Comparison of ENCODE assay signal across 11 mouse cellular contexts in the genomic region with DNA sequence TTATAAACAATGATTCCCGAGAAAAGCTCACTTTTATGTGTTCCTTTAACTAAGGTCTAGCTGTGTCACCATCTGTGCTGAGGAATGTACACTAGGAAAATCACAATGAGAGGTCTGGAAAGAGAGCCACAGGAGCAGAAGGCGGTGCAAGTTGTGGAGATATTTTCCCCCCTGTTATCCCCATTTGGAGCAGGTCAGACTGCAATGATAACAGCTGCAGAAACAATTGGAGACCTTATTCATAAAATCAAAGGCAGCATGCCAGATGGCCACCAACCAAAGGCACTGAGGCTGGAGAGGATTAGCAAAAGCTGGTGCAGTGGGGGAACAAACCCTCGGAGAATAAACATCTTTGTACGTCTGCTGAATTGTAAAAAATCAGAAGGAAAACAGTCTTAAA.
DNase-seq lines count a peak whose midpoint lies in the region; ATAC-seq and TF ChIP-seq lines count a peak whose summit lies in the region.
"Had no signal": no experiment of that assay in that cellular context is flagged by ENCODE, and none has a peak within 500 bp of the region (broad histone marks: within the 10 kb centered on the region; RNA-seq: fewer than 3 reads in every experiment).

No protein-coding gene starts in this region.

- no peak for TF ChIP-seq CTCF in midbrain, postnatal 0 days (IDR thresholded peaks at IDR 0.05)
- no peak for TF ChIP-seq CTCF in liver, postnatal 0 days (IDR thresholded peaks at IDR 0.05; ENCODE audit: low read depth)

- H3K4me1 ChIP-seq in midbrain, postnatal 0 days (ENCODE audit: insufficient read depth, low read length): no peaks in the 10 kb centered on the region
- no peaks in the 10 kb centered on the region for H3K4me1 ChIP-seq in liver, postnatal 0 days (ENCODE audit: insufficient read depth)

- H3K4me3 ChIP-seq in midbrain, postnatal 0 days (ENCODE audit: low read depth, low read length): no peak overlapping the region
- no peak overlapping the region for H3K4me3 ChIP-seq in liver, postnatal 0 days (ENCODE audit: low read depth, low read length)
- H3K4me3 ChIP-seq: stomach, embryonic 15.5 days had no signal

- no peak overlapping the region for H3K27ac ChIP-seq in midbrain, postnatal 0 days (ENCODE audit: low read depth, low read length)
- no peak overlapping the region for H3K27ac ChIP-seq in liver, postnatal 0 days (ENCODE audit: low read depth)
- H3K27ac ChIP-seq: stomach, embryonic 15.5 days had no signal

- no peaks in the 10 kb centered on the region for H3K27me3 ChIP-seq in midbrain, postnatal 0 days (ENCODE audit: insufficient read depth, low read length)
- no peaks in the 10 kb centered on the region for H3K27me3 ChIP-seq in liver, postnatal 0 days (ENCODE audit: insufficient read depth, low read length)

- no peak overlapping the region for H3K4me2 ChIP-seq in midbrain, postnatal 0 days (ENCODE audit: low read depth, low read length, poor library complexity, severe bottlenecking)
- no peak overlapping the region for H3K4me2 ChIP-seq in liver, postnatal 0 days (ENCODE audit: low read depth, low read length)
- H3K4me2 ChIP-seq: liver, embryonic 11.5 days; stomach, embryonic 15.5 days had no signal

- 9% methylated on average over 4 of the region's 4 CpGs for whole genome bisulfite sequencing in midbrain, postnatal 0 days
- WGBS in liver, postnatal 0 days (ENCODE audit: insufficient replicate concordance): 63% methylated on average over 4 of the region's 4 CpGs

- intact Hi-C loops in left cerebral cortex, postnatal 25 days (cut with DNase I): no loop called here

- no peak overlapping the region for H3K9ac ChIP-seq in midbrain, postnatal 0 days (replicated peaks; ENCODE audit: low read length, poor library complexity, severe bottlenecking)
- no peak overlapping the region for H3K9ac ChIP-seq in liver, postnatal 0 days (replicated peaks)
- H3K9ac ChIP-seq: stomach, embryonic 15.5 days had no signal

- peak; percentile 21 for DNase-seq in layer of hippocampus, adult 11-12 months (ENCODE audit: low spot score)
- no peak for DNase-seq in layer of hippocampus, postnatal 36 days
- DNase-seq in cerebellum, adult 18-20 months: peak; percentile 31
- peak; percentile 58 for DNase-seq in forelimb bud, embryonic 11.5 days (ENCODE audit: low read depth, low spot score)
- peak; percentile 76 for DNase-seq in midbrain, postnatal 0 days (ENCODE audit: low spot score)
- DNase-seq in liver, postnatal 0 days: no peak
- DNase-seq in left cerebral cortex, postnatal 25 days (ENCODE audit: low spot score in 2 of 2): no peak
- no peak for DNase-seq in left cerebral cortex, adult 18-20 months (ENCODE audit: low spot score in 2 of 2)
- DNase-seq: kidney, adult 8-10 months had no signal

- no peaks in the 10 kb centered on the region for H3K9me3 ChIP-seq in midbrain, postnatal 0 days (ENCODE audit: low read length)
- H3K9me3 ChIP-seq in liver, postnatal 0 days (ENCODE audit: low read length): no peaks in the 10 kb centered on the region
- H3K9me3 ChIP-seq: stomach, embryonic 15.5 days had no signal

- no peaks in the 10 kb centered on the region for H3K36me3 ChIP-seq in midbrain, postnatal 0 days (ENCODE audit: insufficient read depth, low read length)
- H3K36me3 ChIP-seq in liver, postnatal 0 days (replicated peaks; ENCODE audit: insufficient read depth, low read length): no peaks in the 10 kb centered on the region
- H3K36me3 ChIP-seq: stomach, embryonic 15.5 days had no signal

- no peak for ATAC-seq in midbrain, postnatal 0 days (ENCODE audit: low FRiP score)
- ATAC-seq in liver, postnatal 0 days: no peak

- no peak for TF ChIP-seq EP300 in liver, postnatal 0 days (IDR thresholded peaks at IDR 0.05; ENCODE audit: low read depth)

Comparison
In these comparisons a context has a peak if more than half of its experiments do, and no peak if none do; other contexts are left out.
1. DNase-seq: peak in layer of hippocampus, adult 11-12 months (single experiment), cerebellum, adult 18-20 months (2 of 2), forelimb bud, embryonic 11.5 days (single experiment) and midbrain, postnatal 0 days (single experiment); none in layer of hippocampus, postnatal 36 days (0 of 2), liver, postnatal 0 days (single experiment), left cerebral cortex, postnatal 25 days (0 of 2) and left cerebral cortex, adult 18-20 months (0 of 2).